Mouse (Mus musculus) ES-E14 (cell line): ENCODE measurements around the gene Sod1.

Source experiments
- HCFC1 ChIP-seq: IDR thresholded peaks from 2 replicates; pipeline ENCODE4 v1.6.1; 2012; ENCODE audit warnings: low read length, inconsistent platforms, borderline replicate concordance; ENCODE audit not compliant: insufficient read depth
- MAFK ChIP-seq: IDR thresholded peaks from 2 replicates; pipeline ENCODE4 v1.6.1; 2014; ENCODE audit warnings: mild to moderate bottlenecking, low read depth, low read length, inconsistent platforms; ENCODE audit not compliant: insufficient read depth
- ZC3H11A ChIP-seq: IDR thresholded peaks from 2 replicates; pipeline ENCODE4 v1.6.1; 2012; ENCODE audit warnings: low read depth, mild to moderate bottlenecking, inconsistent platforms, low read length, borderline replicate concordance
- ZNF384 ChIP-seq: IDR thresholded peaks from 2 replicates; pipeline ENCODE4 v1.6.1; 2012; ENCODE audit warnings: low read depth, low read length, inconsistent platforms

DNA sequence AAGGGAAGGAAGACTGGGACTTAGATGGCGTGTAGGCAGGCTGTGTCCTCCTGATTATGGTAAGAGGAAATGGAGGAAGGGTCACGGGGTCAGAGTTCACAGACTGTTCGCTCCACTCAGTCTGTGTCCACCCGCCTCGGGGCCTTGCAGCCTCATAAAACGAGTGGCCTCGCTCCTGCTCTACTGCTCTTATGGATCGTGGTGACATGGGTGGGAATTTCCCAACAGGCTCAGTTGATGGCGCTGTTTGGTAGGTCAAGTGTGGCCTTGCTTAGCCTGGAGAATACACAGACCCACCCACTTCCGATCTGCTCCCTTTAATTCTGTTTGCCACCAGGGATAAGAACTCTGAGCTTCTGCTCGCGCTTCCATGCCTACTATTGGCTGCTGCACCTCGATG, 33.1 kb upstream of the Sod1 start:
- no peak for TF ChIP-seq HCFC1
- TF ChIP-seq ZC3H11A: no peak
- no peak for TF ChIP-seq ZNF384
- no peak for TF ChIP-seq MAFK
